36 mouse cellular contexts compared by ENCODE assay signal in the genomic region with DNA sequence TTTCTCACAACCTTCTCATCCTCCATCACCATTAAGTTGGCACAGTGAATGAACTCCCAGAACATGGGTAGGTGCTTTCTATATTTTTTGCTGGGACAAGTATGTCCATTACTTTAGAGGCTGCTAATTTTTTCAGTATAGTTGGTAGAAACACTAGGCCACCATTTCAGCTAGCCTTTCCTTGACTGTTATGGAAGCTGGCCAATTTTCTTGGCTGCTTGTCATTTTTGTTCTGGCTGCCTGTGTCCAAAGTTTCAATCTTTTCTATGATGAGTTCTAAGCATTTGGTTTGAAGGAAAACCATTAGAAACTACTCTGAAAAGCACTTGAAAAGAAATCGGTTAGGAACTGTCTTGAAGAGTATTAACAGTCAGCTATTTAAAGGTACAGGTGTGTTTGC. TPM values are rescaled to one million over a fixed set of nuclear protein-coding genes. Genes with fewer than 3 reads are reported as not detected.
DNase-seq lines count a peak whose midpoint lies in the region; ATAC-seq lines count a peak whose summit lies in the region.
"Had no signal": no experiment of that assay in that cellular context is flagged by ENCODE, and none has a peak within 500 bp of the region (broad histone marks: within the 10 kb centered on the region; RNA-seq: fewer than 3 reads in every experiment).

No protein-coding gene starts in this region.

- H3K4me3 ChIP-seq in kidney, embryonic 15.5 days (replicated peaks) = no peak overlapping the region
- H3K4me3 ChIP-seq: embryonic facial prominence, embryonic 10.5 days; embryonic facial prominence, embryonic 15.5 days; forebrain, embryonic 12.5 days; heart, embryonic 13.5 days; layer of hippocampus, adult 2 months; limb, embryonic 13.5 days; liver, embryonic 12.5 days; midbrain, embryonic 13.5 days; neural tube, embryonic 13.5 days had no signal

- no peaks in the 10 kb centered on the region for H3K27me3 ChIP-seq in kidney, embryonic 15.5 days
- H3K27me3 ChIP-seq: embryonic facial prominence, embryonic 15.5 days; forebrain, embryonic 12.5 days; heart, embryonic 13.5 days; limb, embryonic 13.5 days; liver, embryonic 12.5 days; midbrain, embryonic 13.5 days; neural tube, embryonic 13.5 days had no signal

- no peak overlapping the region for H3K27ac ChIP-seq in kidney, embryonic 15.5 days
- H3K27ac ChIP-seq: embryonic facial prominence, embryonic 10.5 days; embryonic facial prominence, embryonic 15.5 days; forebrain, embryonic 12.5 days; heart, embryonic 13.5 days; hindbrain, embryonic 14.5 days; layer of hippocampus, adult 2 months; limb, embryonic 13.5 days; liver, embryonic 12.5 days; macrophage; midbrain, embryonic 13.5 days; neural tube, embryonic 13.5 days had no signal

- H3K36me3 ChIP-seq in kidney, embryonic 15.5 days = no peaks in the 10 kb centered on the region
- H3K36me3 ChIP-seq: embryonic facial prominence, embryonic 10.5 days; embryonic facial prominence, embryonic 15.5 days; forebrain, embryonic 12.5 days; heart, embryonic 13.5 days; limb, embryonic 13.5 days; liver, embryonic 12.5 days; midbrain, embryonic 13.5 days; neural tube, embryonic 13.5 days had no signal

- H3K9ac ChIP-seq in kidney, embryonic 15.5 days = no peak overlapping the region
- H3K9ac ChIP-seq: embryonic facial prominence, embryonic 15.5 days; forebrain, embryonic 12.5 days; forebrain, postnatal 0 days; heart, embryonic 13.5 days; hindbrain, embryonic 14.5 days; limb, embryonic 13.5 days; liver, embryonic 12.5 days; midbrain, embryonic 13.5 days; neural tube, embryonic 13.5 days had no signal

- 95% methylated on average over 1 of the region's 1 CpGs for WGBS in kidney, embryonic 15.5 days

- no peaks in the 10 kb centered on the region for H3K9me3 ChIP-seq in kidney, embryonic 15.5 days (replicated peaks)
- H3K9me3 ChIP-seq: embryonic facial prominence, embryonic 15.5 days; forebrain, embryonic 12.5 days; heart, embryonic 13.5 days; liver, embryonic 12.5 days; neural tube, embryonic 13.5 days had no signal

- H3K4me2 ChIP-seq in kidney, embryonic 15.5 days = no peak overlapping the region
- H3K4me2 ChIP-seq: embryonic facial prominence, embryonic 15.5 days; forebrain, embryonic 12.5 days; heart, embryonic 13.5 days; hindbrain, embryonic 14.5 days; limb, embryonic 13.5 days; liver, embryonic 12.5 days; midbrain, embryonic 13.5 days; neural tube, embryonic 13.5 days had no signal

- ATAC-seq in kidney, embryonic 15.5 days (replicated peaks; ENCODE audit: low FRiP score) = no peak
- ATAC-seq: forebrain, postnatal 0 days; intestine, postnatal 0 days; liver, embryonic 12.5 days; midbrain, embryonic 13.5 days had no signal

- intact Hi-C loops in gastrocnemius, postnatal 14 days (cut with DNase I; ENCODE audit: low total_unique reads) = no loop called here

- H3K4me1 ChIP-seq in kidney, embryonic 15.5 days = no peaks in the 10 kb centered on the region
- H3K4me1 ChIP-seq: embryonic facial prominence, embryonic 10.5 days; embryonic facial prominence, embryonic 15.5 days; forebrain, embryonic 12.5 days; heart, embryonic 13.5 days; limb, embryonic 13.5 days; liver, embryonic 12.5 days; midbrain, embryonic 13.5 days; neural tube, embryonic 13.5 days had no signal

- peak; percentile 8 for DNase-seq in adrenal gland, postnatal 14 days
- DNase-seq in adrenal gland, postnatal 25 days = no peak
- DNase-seq in kidney, adult 9 months = peak; percentile 17
- DNase-seq in lung, postnatal 10 days = peak; percentile 6
- no peak for DNase-seq in lung, postnatal 14 days
- DNase-seq in gastrocnemius, postnatal 14 days = no peak
- DNase-seq: cerebellum, adult 11 months; cerebellum, adult 9-11 months; forebrain, postnatal 0 days; kidney, postnatal 10 days; lung, adult 2 months; right cerebral cortex, postnatal 4 days; thymus, adult 2 months; thymus, postnatal 36 days had no signal

RNA-seq across cellular contexts. Expression of gene Spp2, which starts 28.3 kb away (rescaled TPM):
- 2.5 and 49.5 TPM in 2 replicates for total RNA-seq in adrenal gland, postnatal 14 days (2021)
- 2.7 TPM in 1 of 2 replicates, not detected in the other for total RNA-seq in adrenal gland, postnatal 25 days (2021)
- 56.5 and 62.0 TPM in 2 replicates for polyA plus RNA-seq in kidney, embryonic 15.5 days (2015; fragmentation: Nextera tagmentation; extraction: Ambion mirVana)
- total RNA-seq in gastrocnemius, postnatal 14 days (2021) = not detected
- total RNA-seq: gastrocnemius, adult 8-10 months; heart, adult 8-10 months; heart, postnatal 10 days; hematopoietic stem cell, adult 5-6 weeks; layer of hippocampus, adult 2 months; left cerebral cortex, adult 8-10 months; left cerebral cortex, postnatal 36 days; megakaryocyte-erythroid progenitor cell, adult 5-6 weeks; MEL had no signal
- polyA plus RNA-seq: embryonic facial prominence, embryonic 15.5 days; forebrain, embryonic 12.5 days; gonadal fat pad, adult 2 months; limb, embryonic 13.5 days; macrophage had no signal

Comparison
In these comparisons a context has a peak if more than half of its experiments do, and no peak if none do; other contexts are left out.
1. DNase-seq: peak in adrenal gland, postnatal 14 days (single experiment), kidney, adult 9 months (single experiment) and lung, postnatal 10 days (single experiment); none in adrenal gland, postnatal 25 days (single experiment), lung, postnatal 14 days (single experiment) and gastrocnemius, postnatal 14 days (single experiment).